Mouse (Mus musculus) MEL (cell line): ENCODE results near the gene Bmp6. TPM values are rescaled to one million over a fixed set of nuclear protein-coding genes. Genes with fewer than 3 reads are reported as not detected.

Experiments used
- DNase-seq: peaks from one replicate; pipeline ENCODE4 v3.0.0; 2011; ENCODE audit warnings: low read depth, low spot score
- H3K27ac ChIP-seq: 2 replicates; pipeline ENCODE4 v1.5.1; 2012; ENCODE audit warnings: low read depth, mild to moderate bottlenecking, control low read depth, low read length, moderate library complexity; ENCODE audit not compliant: control insufficient read depth
- H3K27me3 ChIP-seq, 2 experiments: fragments of 150-350 bp in 1 of 2; sonication (generic) in 1 of 2; 2 replicates each; pipeline ENCODE4 v1.6.1; 2012; ENCODE audit warnings: low read length in 2 of 2, mild to moderate bottlenecking in 2 of 2, improper control_type of control experiment in 1 of 2, moderate library complexity in 1 of 2; ENCODE audit not compliant: insufficient read depth in 2 of 2, control insufficient read depth in 1 of 2
- H3K36me3 ChIP-seq, 2 experiments: 2 replicates each; pipeline ENCODE4 v1.6.1; 2012 to 2014; ENCODE audit warnings: low read length in 2 of 2, improper control_type of control experiment in 1 of 2, inconsistent platforms in 1 of 2, mild to moderate bottlenecking in 1 of 2; ENCODE audit not compliant: insufficient read depth in 2 of 2, control insufficient read depth in 1 of 2
- H3K4me1 ChIP-seq, 2 experiments: fragments of 150-350 bp in 1 of 2; sonication (generic) in 1 of 2; 2 replicates each; pipeline ENCODE4 v1.6.1; 2012; ENCODE audit warnings: low read length in 2 of 2, improper control_type of control experiment in 1 of 2, mild to moderate bottlenecking in 1 of 2; ENCODE audit not compliant: insufficient read depth in 2 of 2, control insufficient read depth in 1 of 2
- H3K4me3 ChIP-seq, 2 experiments: fragments of 150-350 bp in 1 of 2; sonication (generic) in 1 of 2; 2 replicates each; pipeline ENCODE4 v1.5.1; 2012; ENCODE audit warnings: low read depth in 2 of 2, low read length in 2 of 2, mild to moderate bottlenecking in 2 of 2, moderate library complexity in 2 of 2, control low read depth in 1 of 2, improper control_type of control experiment in 1 of 2; ENCODE audit not compliant: control insufficient read depth in 1 of 2, insufficient read depth in 1 of 2
- H3K79me2 ChIP-seq: 2 replicates; pipeline ENCODE4 v1.6.1; 2012; ENCODE audit warnings: mild to moderate bottlenecking, low read length, moderate library complexity; ENCODE audit not compliant: control insufficient read depth, poor library complexity, insufficient read depth
- H3K9ac ChIP-seq: 2 replicates; pipeline ENCODE4 v1.6.1; 2012; ENCODE audit warnings: low read depth, mild to moderate bottlenecking, control low read depth, low read length, moderate library complexity; ENCODE audit not compliant: control insufficient read depth, poor library complexity, severe bottlenecking
- H3K9me3 ChIP-seq: fragments of 150-350 bp; sonication (generic); replicated peaks from 2 replicates; pipeline ENCODE4 v1.6.1; 2012; ENCODE audit warnings: mild to moderate bottlenecking, low read length, improper control_type of control experiment, moderate library complexity; ENCODE audit not compliant: insufficient read depth
- CHD2 ChIP-seq: IDR thresholded peaks from 2 replicates; pipeline ENCODE4 v1.6.1; 2011; ENCODE audit warnings: low read length, improper control_type of control experiment
- CTCF ChIP-seq, 3 experiments: IDR thresholded peaks in 2 of 3; conservative IDR thresholded peaks in 1 of 3; 2 replicates each; pipeline ENCODE4 v1.5.1; 2011 to 2012; ENCODE audit warnings: low read length in 3 of 3, low read depth in 2 of 3, mild to moderate bottlenecking in 2 of 3, improper control_type of control experiment in 1 of 3, inconsistent platforms in 1 of 3, mixed read lengths in 1 of 3, moderate library complexity in 1 of 3; ENCODE audit not compliant: control insufficient read depth in 1 of 3, insufficient read depth in 1 of 3, poor library complexity in 1 of 3, severe bottlenecking in 1 of 3
- E2F4 ChIP-seq: IDR thresholded peaks from 2 replicates; pipeline ENCODE4 v1.6.1; 2011; ENCODE audit warnings: low read depth, low read length, improper control_type of control experiment, borderline replicate concordance
- polyA plus RNA-seq, 2 experiments: library from polyadenylated mRNA; stranded (reverse) in 1 of 2; unstranded in 1 of 2; fragments of >175 nt in 1 of 2; fragments of >200 nt in 1 of 2; gene quantifications; 2 replicates each; pipeline versions ENCODE4 v1.2.1 to v1.2.4; 2012; ENCODE audit warnings: low replicate concordance in 2 of 2, low read depth in 1 of 2; ENCODE audit not compliant: insufficient read length in 2 of 2, insufficient read depth in 1 of 2, missing spikeins in 1 of 2
- total RNA-seq: library from RNA; depleted of rRNA; stranded (reverse); fragments of 300-350 nt; gene quantifications from 2 replicates; pipeline ENCODE4 v1.2.3, GENCODE M21; 2012; rRNA removed

Gene Bmp6
- total and polyA plus RNA-seq, 3 experiments, result not detected

GRCm38 (mm10) chr13:38548681-38549080 is 203.8 kb downstream of the Bmp6 start:
- Histone ChIP-seq H3K9ac (no peak overlapping the region), H3K27ac (no peak overlapping the region), H3K9me3 (no peaks in the 10 kb centered on the region), H3K27me3 (peaks cover 0 to 2% of the 10 kb centered on the region in 2 experiments; a peak in 3 of 4 replicates), H3K79me2 (no peaks in the 10 kb centered on the region), H3K4me3 (no peak overlapping the region), H3K4me1 (no peaks in the 10 kb centered on the region), H3K36me3 (no peaks in the 10 kb centered on the region)
- TF ChIP-seq CHD2, result no peak
- no peak for TF ChIP-seq E2F4
- TF ChIP-seq CTCF (IDR thresholded peaks at IDR 0.05 in 2 of 3, conservative IDR thresholded peaks at IDR 0.05 in 1 of 3; ENCODE audit: control insufficient read depth in 1 of 3, insufficient read depth in 1 of 3, low read depth in 2 of 3, low read length in 3 of 3, poor library complexity in 1 of 3, severe bottlenecking in 1 of 3), result peak; percentile 29 to 53 (median 41); a peak in 5 of 6 replicates
- peak; percentile 32 for DNase-seq

Other genes with a start within 250 kb of the Bmp6 start
- not detected in 2 replicates for gene Dsp, start 193.8 kb upstream of the Bmp6 start, total RNA-seq
- not detected for gene Dsp, start 193.8 kb upstream of the Bmp6 start, polyA plus RNA-seq
- 45.8 and 63.2 TPM in 2 replicates for gene Snrnp48, start 140.2 kb upstream of the Bmp6 start, total RNA-seq
- 100 to 1,000 TPM in 1 of 2 experiments, 10 to 100 TPM in 1; 60.4 to 134 TPM for gene Snrnp48, start 140.2 kb upstream of the Bmp6 start, polyA plus RNA-seq
- 68.8 and 87.3 TPM in 2 replicates for gene Txndc5, start 183.7 kb downstream of the Bmp6 start, total RNA-seq
- 100 to 1,000 TPM in 1 of 2 experiments, not detected in 1; 114 TPM for gene Txndc5, start 183.7 kb downstream of the Bmp6 start, polyA plus RNA-seq